Comparison of ENCODE assay signal across 9 mouse cellular contexts in the genomic region with DNA sequence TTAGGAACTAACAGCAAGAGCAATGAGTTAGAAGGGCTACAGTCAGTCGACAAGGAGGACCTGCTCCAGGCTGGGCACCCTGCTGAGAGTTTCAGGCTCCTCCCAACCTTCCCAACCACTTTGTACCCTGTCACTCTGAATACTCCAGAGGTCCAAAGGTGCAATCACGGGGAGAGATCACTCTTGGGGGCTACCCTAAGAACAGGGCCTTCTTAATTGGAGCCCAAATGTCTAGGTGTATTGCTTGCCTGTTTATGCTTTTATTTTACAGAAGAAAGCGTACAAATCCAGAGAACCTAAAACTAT. TPM values are rescaled to one million over a fixed set of nuclear protein-coding genes. Genes with fewer than 3 reads are reported as not detected.
DNase-seq lines count a peak whose midpoint lies in the region; ATAC-seq and TF ChIP-seq lines count a peak whose summit lies in the region.
"Had no signal": no experiment of that assay in that cellular context is flagged by ENCODE, and none has a peak within 500 bp of the region (broad histone marks: within the 10 kb centered on the region; RNA-seq: fewer than 3 reads in every experiment).

No protein-coding gene starts in this region.

- H3K79me2 ChIP-seq in heart, adult 2 months (replicated peaks; ENCODE audit: control insufficient read depth, insufficient read depth, low read length), result no peaks in the 10 kb centered on the region

- no peaks in the 10 kb centered on the region for H3K9me3 ChIP-seq in heart, embryonic 16.5 days (replicated peaks; ENCODE audit: control insufficient read depth, low read length)
- no peaks in the 10 kb centered on the region for H3K9me3 ChIP-seq in lung, postnatal 0 days (ENCODE audit: low read length)
- no peaks in the 10 kb centered on the region for H3K9me3 ChIP-seq in embryonic facial prominence, embryonic 15.5 days (replicated peaks)
- H3K9me3 ChIP-seq in hindbrain, postnatal 0 days (ENCODE audit: low read length), result no peaks in the 10 kb centered on the region
- H3K9me3 ChIP-seq: limb, embryonic 15.5 days had no signal

- H3K4me1 ChIP-seq in heart, embryonic 16.5 days (ENCODE audit: control insufficient read depth, insufficient read depth, low read length), result peaks cover 13% of the 10 kb centered on the region
- peaks cover 1% of the 10 kb centered on the region; the same call in 1 of the 2 replicates for H3K4me1 ChIP-seq in heart, adult 2 months (ENCODE audit: control insufficient read depth, insufficient read depth, low read length)
- peaks cover 5% of the 10 kb centered on the region; the same call in 1 of the 2 replicates for H3K4me1 ChIP-seq in lung, postnatal 0 days (ENCODE audit: insufficient read depth, low read depth, low read length)
- peaks cover 11% of the 10 kb centered on the region for H3K4me1 ChIP-seq in embryonic facial prominence, embryonic 15.5 days
- H3K4me1 ChIP-seq in hindbrain, postnatal 0 days (ENCODE audit: insufficient read depth, low read length), result no peaks in the 10 kb centered on the region

- H3K4me3 ChIP-seq in heart, embryonic 16.5 days (ENCODE audit: low read length), result no peak overlapping the region
- H3K4me3 ChIP-seq in heart, adult 2 months, result no peak overlapping the region
- H3K4me3 ChIP-seq in lung, postnatal 0 days (ENCODE audit: low read depth, low read length), result no peak overlapping the region
- no peak overlapping the region for H3K4me3 ChIP-seq in embryonic facial prominence, embryonic 15.5 days (replicated peaks)
- H3K4me3 ChIP-seq in hindbrain, postnatal 0 days (ENCODE audit: low read length), result no peak overlapping the region

- ATAC-seq in heart, embryonic 16.5 days (replicated peaks; ENCODE audit: extremely low read depth, insufficient read depth, low FRiP score), result peak; percentile 53
- ATAC-seq in lung, postnatal 0 days, result no peak
- no peak for ATAC-seq in embryonic facial prominence, embryonic 15.5 days (ENCODE audit: insufficient number of reproducible peaks, low FRiP score, low TSS enrichment, low read depth)
- peak; percentile 39; the same call in 1 of the 2 replicates for ATAC-seq in hindbrain, postnatal 0 days

- DNase-seq in heart, adult 2 months, result no peak
- DNase-seq in lung, postnatal 0 days (ENCODE audit: low spot score), result no peak
- DNase-seq in lung, postnatal 10 days, result no peak
- DNase-seq in hindbrain, postnatal 0 days (ENCODE audit: low spot score), result no peak
- no peak for DNase-seq in embryo, embryonic 10 days (ENCODE audit: low spot score)
- no peak for DNase-seq in spleen, adult 12 weeks (ENCODE audit: low spot score)

- intact Hi-C loops in heart, adult 2 months (cut with DNase I), result loop anchor here (5.0 kb wide), 2 partner anchors 54 to 199 kb away; a partner anchor contains a TSS

- TF ChIP-seq POLR2A in heart, adult 2 months (IDR thresholded peaks at IDR 0.05; ENCODE audit: insufficient read depth, low read depth, low read length), result no peak

- no peak for TF ChIP-seq CTCF in heart, adult 2 months (IDR thresholded peaks at IDR 0.05)
- TF ChIP-seq CTCF in lung, postnatal 0 days (IDR thresholded peaks at IDR 0.05), result no peak
- TF ChIP-seq CTCF in hindbrain, postnatal 0 days (IDR thresholded peaks at IDR 0.05; ENCODE audit: low read depth), result no peak

- H3K4me2 ChIP-seq in heart, embryonic 16.5 days (ENCODE audit: low read depth, low read length), result no peak overlapping the region
- H3K4me2 ChIP-seq in lung, postnatal 0 days (replicated peaks; ENCODE audit: low read depth, low read length), result no peak overlapping the region
- H3K4me2 ChIP-seq in embryonic facial prominence, embryonic 15.5 days (replicated peaks), result 0 out of 2 replicates have a peak overlapping the region, but pooled peaks have one; percentile 54
- no peak overlapping the region for H3K4me2 ChIP-seq in hindbrain, postnatal 0 days (ENCODE audit: low read depth, low read length)

- no peaks in the 10 kb centered on the region for H3K27me3 ChIP-seq in heart, embryonic 16.5 days (ENCODE audit: control insufficient read depth, insufficient read depth, low read length)
- no peaks in the 10 kb centered on the region for H3K27me3 ChIP-seq in heart, adult 2 months (ENCODE audit: control insufficient read depth, insufficient read depth, low read length)
- no peaks in the 10 kb centered on the region for H3K27me3 ChIP-seq in lung, postnatal 0 days (replicated peaks; ENCODE audit: insufficient read depth, low read length)
- no peaks in the 10 kb centered on the region for H3K27me3 ChIP-seq in embryonic facial prominence, embryonic 15.5 days
- H3K27me3 ChIP-seq in hindbrain, postnatal 0 days (ENCODE audit: insufficient read depth, low read length), result no peaks in the 10 kb centered on the region
- H3K27me3 ChIP-seq: limb, embryonic 15.5 days had no signal

- TF ChIP-seq EP300 in heart, adult 2 months (IDR thresholded peaks at IDR 0.05; ENCODE audit: insufficient read depth, low read depth, low read length), result no peak
- no peak for TF ChIP-seq EP300 in lung, postnatal 0 days (IDR thresholded peaks at IDR 0.05)

- H3K36me3 ChIP-seq in heart, embryonic 16.5 days (ENCODE audit: control insufficient read depth, insufficient read depth), result no peaks in the 10 kb centered on the region
- no peaks in the 10 kb centered on the region for H3K36me3 ChIP-seq in heart, adult 2 months (ENCODE audit: control insufficient read depth, insufficient read depth, low read length)
- H3K36me3 ChIP-seq in lung, postnatal 0 days (ENCODE audit: insufficient read depth, low read length), result no peaks in the 10 kb centered on the region
- H3K36me3 ChIP-seq in embryonic facial prominence, embryonic 15.5 days, result no peaks in the 10 kb centered on the region
- no peaks in the 10 kb centered on the region for H3K36me3 ChIP-seq in hindbrain, postnatal 0 days (ENCODE audit: insufficient read depth, low read length)
- H3K36me3 ChIP-seq: limb, embryonic 15.5 days had no signal

- H3K27ac ChIP-seq in heart, embryonic 16.5 days (ENCODE audit: low read length), result no peak overlapping the region
- no peak overlapping the region for H3K27ac ChIP-seq in heart, adult 2 months
- peak overlapping the region; percentile 43; the same call in 1 of the 2 replicates for H3K27ac ChIP-seq in lung, postnatal 0 days (ENCODE audit: low read length)
- H3K27ac ChIP-seq in embryonic facial prominence, embryonic 15.5 days (replicated peaks), result no peak overlapping the region
- no peak overlapping the region for H3K27ac ChIP-seq in hindbrain, postnatal 0 days

- 40% methylated on average over 3 of the region's 3 CpGs for WGBS in heart, embryonic 16.5 days
- WGBS in heart, adult 2 months, result 40% methylated on average over 3 of the region's 3 CpGs
- 35% methylated on average over 3 of the region's 3 CpGs for WGBS in lung, postnatal 0 days
- WGBS in embryonic facial prominence, embryonic 15.5 days, result 39% methylated on average over 3 of the region's 3 CpGs
- 37% methylated on average over 3 of the region's 3 CpGs for WGBS in hindbrain, postnatal 0 days

- H3K9ac ChIP-seq in heart, embryonic 16.5 days (ENCODE audit: low read length), result no peak overlapping the region
- no peak overlapping the region for H3K9ac ChIP-seq in heart, adult 2 months (ENCODE audit: low read depth, low read length)
- H3K9ac ChIP-seq in lung, postnatal 0 days (replicated peaks; ENCODE audit: low read depth), result no peak overlapping the region
- H3K9ac ChIP-seq in embryonic facial prominence, embryonic 15.5 days, result no peak overlapping the region
- no peak overlapping the region for H3K9ac ChIP-seq in hindbrain, postnatal 0 days (replicated peaks; ENCODE audit: low read length)
- H3K9ac ChIP-seq: limb, embryonic 15.5 days had no signal

RNA-seq across cellular contexts. Expression of a gene that starts 20.4 kb away (rescaled TPM):
- 25.1 TPM in 2 replicates for polyA plus RNA-seq in heart, embryonic 16.5 days (2015; fragmentation: Nextera tagmentation; extraction: Ambion mirVana)
- 1 to 10 TPM in 1 of 2 experiments, under 1 TPM in 1; 0.97 to 1.9 TPM for total RNA-seq in heart, adult 2 months (2021)
- polyA plus RNA-seq in heart, adult 2 months (2012; rRNA removed), result 0.16 and 0.29 TPM in 2 replicates
- 2.8 and 4.7 TPM in 2 replicates for polyA plus RNA-seq in lung, postnatal 0 days (2015; fragmentation: Nextera tagmentation; extraction: Ambion mirVana)
- polyA plus RNA-seq in embryonic facial prominence, embryonic 15.5 days (2015; fragmentation: Nextera tagmentation; extraction: Ambion mirVana), result 29.2 and 35.5 TPM in 2 replicates
- total RNA-seq in hindbrain, postnatal 0 days (2014; rRNA removed), result 17.5 and 29.4 TPM in 2 replicates
- polyA plus RNA-seq in hindbrain, postnatal 0 days (2015; fragmentation: Nextera tagmentation; extraction: Ambion mirVana), result 10.6 and 10.8 TPM in 2 replicates

Comparison
In these comparisons a context has a peak if more than half of its experiments do, and no peak if none do; other contexts are left out.
1. ATAC-seq: peak in heart, embryonic 16.5 days (single experiment) and hindbrain, postnatal 0 days (single experiment); none in lung, postnatal 0 days (single experiment) and embryonic facial prominence, embryonic 15.5 days (single experiment).